Mouse (Mus musculus) colon, adult 2 months (tissue): ENCODE measurements around the gene Gm21961. TPM values are rescaled to one million over a fixed set of nuclear protein-coding genes. Genes with fewer than 3 reads are reported as not detected.

ENCODE experiments used
- polyA plus RNA-seq: library from polyadenylated mRNA; depleted of rRNA; stranded (reverse); fragments of >200 nt; gene quantifications from 2 replicates; pipeline ENCODE4 v1.2.3, GENCODE M21; 2012; rRNA removed

Gm21961 gene
- not detected in 2 replicates for polyA plus RNA-seq

DNA sequence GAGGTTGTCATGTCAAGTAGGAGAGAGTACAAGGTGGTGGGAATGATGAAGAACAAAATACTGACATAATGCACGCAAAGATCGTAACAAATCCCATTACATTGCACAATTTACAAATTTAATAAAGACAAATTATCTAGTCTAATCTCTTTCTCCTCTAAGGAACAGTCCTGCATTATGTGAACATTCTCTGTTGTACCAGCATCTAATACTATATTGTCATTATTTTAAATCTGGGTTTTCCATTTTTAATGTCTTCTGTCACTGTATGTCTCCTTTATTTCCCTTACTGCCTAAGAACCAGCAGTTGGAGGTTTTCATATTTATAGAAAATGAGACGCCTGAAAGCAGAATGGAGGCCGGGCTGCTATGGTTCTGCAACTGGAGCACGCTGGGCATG, at the start of gene Gm21961:
Gene Gm21961, minus strand, starts transcription at position 101 of the 400 bp plus-strand sequence.

Other genes with a start within 250 kb of the Gm21961 start
- gene Gm21798, start 197.2 kb downstream of the Gm21961 start, polyA plus RNA-seq: not detected in 2 replicates